Mouse (Mus musculus) embryo, embryonic 10 days (tissue): ENCODE measurements around the gene St6galnac6.

Experiments
- DNase-seq: peaks from one replicate; pipeline ENCODE4 v3.0.0-alpha.2; 2015; ENCODE audit warnings: low spot score

St6galnac6 gene

GRCm38 (mm10) chr2:32599409-32599808 is at the start of gene St6galnac6:
Gene St6galnac6 (plus strand): TSS chr2:32599709.
- no peak for DNase-seq

GRCm38 (mm10) chr2:32549764-32550163 is 49.7 kb upstream of the St6galnac6 start:
- no peak for DNase-seq

GRCm38 (mm10) chr2:32551236-32551635 is 48.3 kb upstream of the St6galnac6 start:
- no peak for DNase-seq

GRCm38 (mm10) chr2:32553592-32554148 is 45.8 kb upstream of the St6galnac6 start:
- DNase-seq: no peak

GRCm38 (mm10) chr2:32555484-32555883 is 44.0 kb upstream of the St6galnac6 start:
- DNase-seq: peak; percentile 15

- no peak for DNase-seq
Measured at GRCm38 (mm10) chr2:32556019-32556418, 43.5 kb upstream of the St6galnac6 start.

- peak; percentile 83 for DNase-seq
Measured at GRCm38 (mm10) chr2:32559570-32559969, 39.9 kb upstream of the St6galnac6 start.

- DNase-seq: peak; percentile 81
Measured at GRCm38 (mm10) chr2:32566536-32567063, 32.9 kb upstream of the St6galnac6 start.

GRCm38 (mm10) chr2:32568149-32568548 is 31.4 kb upstream of the St6galnac6 start:
- DNase-seq: no peak

- DNase-seq: no peak
Measured at GRCm38 (mm10) chr2:32568941-32569340, 30.6 kb upstream of the St6galnac6 start.

GRCm38 (mm10) chr2:32570698-32571494 is 28.6 kb upstream of the St6galnac6 start, which contains the start of gene Dpm2:
Gene Dpm2 (plus strand): TSS chr2:32570858.
- DNase-seq: peak; percentile 96

GRCm38 (mm10) chr2:32572196-32572595 is 27.3 kb upstream of the St6galnac6 start:
- no peak for DNase-seq

- no peak for DNase-seq
Measured at GRCm38 (mm10) chr2:32574497-32574896, 25.0 kb upstream of the St6galnac6 start, which contains the start of gene Pip5kl1. Gene Pip5kl1 (plus strand): TSS chr2:32574797.

GRCm38 (mm10) chr2:32574901-32575585 is 24.5 kb upstream of the St6galnac6 start:
- peak; percentile 61 for DNase-seq

- peak; percentile 91 for DNase-seq
Measured at GRCm38 (mm10) chr2:32575586-32576160, 23.8 kb upstream of the St6galnac6 start, which contains the start of gene 9430097D07Rik. Gene 9430097D07Rik (minus strand): TSS chr2:32575684.

- no peak for DNase-seq
Measured at GRCm38 (mm10) chr2:32576532-32576931, 23.0 kb upstream of the St6galnac6 start.

GRCm38 (mm10) chr2:32578146-32579046 is 21.1 kb upstream of the St6galnac6 start:
- DNase-seq: no peak

GRCm38 (mm10) chr2:32581450-32582095 is 17.9 kb upstream of the St6galnac6 start:
- DNase-seq: peak; percentile 45

- peak; percentile 95 for DNase-seq
Measured at GRCm38 (mm10) chr2:32582830-32583799, 16.4 kb upstream of the St6galnac6 start.
